Mouse (Mus musculus) CH12.LX (cell line): Measurements from ENCODE around the gene Tbc1d7. TPM values are rescaled to one million over a fixed set of nuclear protein-coding genes. Genes with fewer than 3 reads are reported as not detected.

Experiments used
- DNase-seq: peaks from one replicate; pipeline ENCODE4 v3.0.0-alpha.2; 2013; ENCODE audit errors: extremely low read depth
- H3K27ac ChIP-seq: 2 replicates; pipeline ENCODE4 v1.5.1; 2012; ENCODE audit warnings: low read depth, mild to moderate bottlenecking, control low read depth, moderate library complexity; ENCODE audit not compliant: insufficient read depth
- H3K27me3 ChIP-seq: replicated peaks from 2 replicates; pipeline ENCODE3; 2012; ENCODE audit warnings: inconsistent platforms
- H3K36me3 ChIP-seq, 2 experiments: replicated peaks in 1 of 2; 2 replicates each; pipeline versions ENCODE3 to v1.6.1; 2012; ENCODE audit warnings: inconsistent platforms in 1 of 2, low read length in 1 of 2, mild to moderate bottlenecking in 1 of 2, mixed read lengths in 1 of 2, moderate library complexity in 1 of 2; ENCODE audit not compliant: control insufficient read depth in 1 of 2, insufficient read depth in 1 of 2
- H3K4me1 ChIP-seq, 2 experiments: 2 replicates each; pipeline ENCODE4 v1.6.1; 2012; ENCODE audit warnings: inconsistent platforms in 1 of 2, moderate library complexity in 1 of 2; ENCODE audit not compliant: insufficient read depth in 2 of 2, control insufficient read depth in 1 of 2
- H3K4me2 ChIP-seq: 2 replicates; pipeline ENCODE4 v1.6.1; 2012; ENCODE audit warnings: low read depth, mild to moderate bottlenecking, control low read depth; ENCODE audit not compliant: poor library complexity, insufficient read depth, severe bottlenecking
- H3K4me3 ChIP-seq, 3 experiments: fragments of 150-350 bp in 1 of 3; sonication (generic) in 1 of 3; replicated peaks in 1 of 3; 2 replicates each; pipeline versions ENCODE3 to v1.5.1; 2011 to 2012; ENCODE audit warnings: low read depth in 2 of 3, low read length in 2 of 3, mild to moderate bottlenecking in 2 of 3, moderate library complexity in 2 of 3, control low read depth in 1 of 3, improper control_type of control experiment in 1 of 3, inconsistent platforms in 1 of 3, mixed read lengths in 1 of 3; ENCODE audit not compliant: poor library complexity in 1 of 3
- H3K79me2 ChIP-seq: replicated peaks from 2 replicates; pipeline ENCODE4 v1.6.1; 2012; ENCODE audit warnings: mild to moderate bottlenecking, moderate library complexity; ENCODE audit not compliant: control insufficient read depth, poor library complexity, insufficient read depth, severe bottlenecking; ENCODE audit errors: extremely low read depth
- H3K9ac ChIP-seq: 2 replicates; pipeline ENCODE4 v1.6.1; 2012; ENCODE audit warnings: low read depth, mild to moderate bottlenecking, control low read depth, moderate library complexity; ENCODE audit not compliant: insufficient read depth
- H3K9me3 ChIP-seq: replicated peaks from 2 replicates; pipeline ENCODE3; 2012; ENCODE audit warnings: low read length, inconsistent platforms, mixed read lengths
- BHLHE40 ChIP-seq: IDR thresholded peaks from 2 replicates; pipeline ENCODE4 v1.6.1; 2011; ENCODE audit warnings: mild to moderate bottlenecking, low read depth, low read length, improper control_type of control experiment
- CTCF ChIP-seq, 2 experiments: IDR thresholded peaks in 1 of 2; conservative IDR thresholded peaks in 1 of 2; 2 replicates each; pipeline ENCODE4 v1.5.1; 2011 to 2012; ENCODE audit warnings: low read depth in 2 of 2, low read length in 2 of 2, improper control_type of control experiment in 1 of 2, inconsistent platforms in 1 of 2, mild to moderate bottlenecking in 1 of 2, moderate library complexity in 1 of 2
- ELF1 ChIP-seq: IDR thresholded peaks from 2 replicates; pipeline ENCODE4 v1.6.1; 2014; ENCODE audit warnings: low read depth, mild to moderate bottlenecking, inconsistent platforms, low read length, improper control_type of control experiment
- EP300 ChIP-seq: IDR thresholded peaks from 2 replicates; pipeline ENCODE4 v1.6.1; 2011; ENCODE audit warnings: low read length, improper control_type of control experiment
- IRF4 ChIP-seq: IDR thresholded peaks from 2 replicates; pipeline ENCODE4 v1.6.1; 2014; ENCODE audit warnings: low read depth, mild to moderate bottlenecking, inconsistent platforms, low read length, improper control_type of control experiment
- MAFK ChIP-seq: IDR thresholded peaks from 2 replicates; pipeline ENCODE4 v1.6.1; 2011; ENCODE audit warnings: low read length, improper control_type of control experiment; ENCODE audit not compliant: insufficient replicate concordance
- MAX ChIP-seq: IDR thresholded peaks from 2 replicates; pipeline ENCODE4 v1.6.1; 2011; ENCODE audit warnings: low read length, improper control_type of control experiment
- MAZ ChIP-seq: IDR thresholded peaks from 2 replicates; pipeline ENCODE4 v1.6.1; 2012; ENCODE audit warnings: low read depth, mild to moderate bottlenecking, inconsistent platforms, low read length, improper control_type of control experiment, moderate library complexity
- MEF2A ChIP-seq: IDR thresholded peaks from 2 replicates; pipeline ENCODE4 v1.6.1; 2014; ENCODE audit warnings: low read depth, mild to moderate bottlenecking, inconsistent platforms, low read length, improper control_type of control experiment, borderline replicate concordance
- MXI1 ChIP-seq: IDR thresholded peaks from 2 replicates; pipeline ENCODE4 v1.6.1; 2011; ENCODE audit warnings: mild to moderate bottlenecking, low read depth, low read length, improper control_type of control experiment
- MYC ChIP-seq: IDR thresholded peaks from 2 replicates; pipeline ENCODE4 v1.6.1; 2011; ENCODE audit warnings: low read depth, mild to moderate bottlenecking, improper control_type of control experiment, low read length
- NRF1 ChIP-seq: IDR thresholded peaks from 2 replicates; pipeline ENCODE4 v1.6.1; 2014; ENCODE audit warnings: low read depth, mild to moderate bottlenecking, inconsistent platforms, low read length, improper control_type of control experiment, moderate library complexity
- PAX5 ChIP-seq: IDR thresholded peaks from 2 replicates; pipeline ENCODE4 v1.6.1; 2012; ENCODE audit warnings: low read length, inconsistent platforms, mixed read lengths
- RAD21 ChIP-seq: IDR thresholded peaks from 2 replicates; pipeline ENCODE4 v1.6.1; 2011; ENCODE audit warnings: low read depth, mild to moderate bottlenecking, low read length, improper control_type of control experiment, moderate library complexity
- RCOR1 ChIP-seq: conservative IDR thresholded peaks from 2 replicates; pipeline ENCODE4 v1.6.1; 2012; ENCODE audit warnings: low read depth, mild to moderate bottlenecking, inconsistent platforms, low read length, improper control_type of control experiment
- SMC3 ChIP-seq: IDR thresholded peaks from 2 replicates; pipeline ENCODE4 v1.6.1; 2011; ENCODE audit warnings: low read depth, low read length, improper control_type of control experiment
- UBTF ChIP-seq: IDR thresholded peaks from 2 replicates; pipeline ENCODE4 v1.6.1; 2012; ENCODE audit warnings: low read depth, mild to moderate bottlenecking, inconsistent platforms, low read length, improper control_type of control experiment, moderate library complexity
- USF1 ChIP-seq: IDR thresholded peaks from 2 replicates; pipeline ENCODE4 v1.6.1; 2014; ENCODE audit warnings: low read depth, mild to moderate bottlenecking, inconsistent platforms, low read length, improper control_type of control experiment
- USF2 ChIP-seq: conservative IDR thresholded peaks from 2 replicates; pipeline ENCODE4 v1.6.1; 2011; ENCODE audit warnings: low read depth, low read length, improper control_type of control experiment
- ZC3H11A ChIP-seq: IDR thresholded peaks from 2 replicates; pipeline ENCODE4 v1.6.1; 2012; ENCODE audit warnings: low read depth, mild to moderate bottlenecking, inconsistent platforms, low read length, improper control_type of control experiment
- dilution Hi-C: fragments of 300-500 bp; cut with MboI; formaldehyde crosslinking; loops from 2 replicates; pipeline ENCODE4 v1.14.3; 2020; ENCODE audit warnings: low sequenced_read_pairs; ENCODE audit not compliant: extremely low pct_unique_long_range_greater_than_20kb, extremely low pct_ligation_motif_present
- in situ Hi-C: fragments of 300-500 bp; cut with MboI; formaldehyde crosslinking; loops from 3 replicates; pipeline ENCODE4 v1.14.3; 2019; ENCODE audit warnings: low sequenced_read_pairs, low pct_ligation_motif_present, low pct_unique_long_range_greater_than_20kb, mixed read lengths
- polyA plus RNA-seq: library from polyadenylated mRNA; unstranded; fragments of >175 nt; gene quantifications from 2 replicates; pipeline ENCODE4 v1.2.1, GENCODE M21; 2012; ENCODE audit warnings: low read depth; ENCODE audit not compliant: insufficient read length
- total RNA-seq, 2 experiments: library from RNA; depleted of rRNA; stranded (reverse); fragments of 300-350 nt in 1 of 2; fragments of >200 nt in 1 of 2; gene quantifications; 2 replicates each; pipeline ENCODE4 v1.2.3; 2012 to 2014

Tbc1d7 gene
- total and polyA plus RNA-seq, 3 experiments, result 19.5 to 37.3 (median 20.2) TPM

- dilution Hi-C loops (no loop called here), in situ Hi-C loops (no loop called here)
- no peak overlapping the region for H3K9ac ChIP-seq
- H3K9me3 ChIP-seq, result no peaks in the 10 kb centered on the region
- peaks cover 0 to 14% of the 10 kb centered on the region in 2 experiments; a peak in 1 of 4 replicates for H3K4me1 ChIP-seq
- no peaks in the 10 kb centered on the region for H3K27me3 ChIP-seq
- no peak overlapping the region for H3K4me3 ChIP-seq
- no peak for DNase-seq
- no peak for TF ChIP-seq USF2
- no peak for TF ChIP-seq ZC3H11A
- TF ChIP-seq USF1, result no peak
- no peak for TF ChIP-seq MAFK
- H3K4me2 ChIP-seq, result no peak overlapping the region
- peaks cover 0 to 7% of the 10 kb centered on the region in 2 experiments for H3K36me3 ChIP-seq
- H3K27ac ChIP-seq, result no peak overlapping the region
- H3K79me2 ChIP-seq, result no peaks in the 10 kb centered on the region
Measured at GRCm38 (mm10) chr13:43203234-43203633, 31.9 kb upstream of the Tbc1d7 start.

GRCm38 (mm10) chr13:43202351-43202750 is 31.1 kb upstream of the Tbc1d7 start:
- no peak overlapping the region for H3K27ac ChIP-seq
- no peaks in the 10 kb centered on the region for H3K27me3 ChIP-seq
- no peak overlapping the region for H3K9ac ChIP-seq
- no peak overlapping the region for H3K4me3 ChIP-seq
- DNase-seq, result peak; percentile 17
- H3K9me3 ChIP-seq, result no peaks in the 10 kb centered on the region
- no peak overlapping the region; the same call in 1 of the 2 replicates for H3K4me2 ChIP-seq
- in situ Hi-C loops (no loop called here), dilution Hi-C loops (no loop called here)
- peaks cover 0 to 14% of the 10 kb centered on the region in 2 experiments; a peak in 1 of 4 replicates for H3K4me1 ChIP-seq
- no peaks in the 10 kb centered on the region for H3K79me2 ChIP-seq
- TF ChIP-seq MAX (no peak), PAX5 (no peak), MYC (no peak), RCOR1 (no peak)
- TF ChIP-seq, all 38 proteins: peak for 0
- peaks cover 0 to 7% of the 10 kb centered on the region in 2 experiments for H3K36me3 ChIP-seq

GRCm38 (mm10) chr13:43201033-43201432 is 29.7 kb upstream of the Tbc1d7 start:
- TF ChIP-seq EP300 (no peak), ELF1 (no peak), IRF4 (no peak), UBTF (no peak), NRF1 (no peak), BHLHE40 (no peak), MEF2A (no peak), RAD21 (peak; percentile 41), USF1 (no peak), CTCF (conservative IDR thresholded peaks at IDR 0.05 in 1 of 2, IDR thresholded peaks at IDR 0.05 in 1 of 2; ENCODE audit: low read depth in 2 of 2, low read length in 2 of 2) (peak; percentile 67 to 73; a peak in 3 of 4 replicates), MAZ (no peak), MXI1 (no peak), SMC3 (peak; percentile 58)
- Histone ChIP-seq H3K9ac (no peak overlapping the region), H3K4me1 (peaks cover 0 to 7% of the 10 kb centered on the region in 2 experiments; a peak in 1 of 4 replicates), H3K36me3 (peaks cover 0 to 7% of the 10 kb centered on the region in 2 experiments), H3K27ac (no peak overlapping the region), H3K4me3 (no peak overlapping the region), H3K9me3 (no peaks in the 10 kb centered on the region), H3K27me3 (no peaks in the 10 kb centered on the region), H3K79me2 (no peaks in the 10 kb centered on the region), H3K4me2 (no peak overlapping the region)
- dilution Hi-C loops (no loop called here), in situ Hi-C loops (no loop called here)
- peak; percentile 21 for DNase-seq
